In the genomic region with DNA sequence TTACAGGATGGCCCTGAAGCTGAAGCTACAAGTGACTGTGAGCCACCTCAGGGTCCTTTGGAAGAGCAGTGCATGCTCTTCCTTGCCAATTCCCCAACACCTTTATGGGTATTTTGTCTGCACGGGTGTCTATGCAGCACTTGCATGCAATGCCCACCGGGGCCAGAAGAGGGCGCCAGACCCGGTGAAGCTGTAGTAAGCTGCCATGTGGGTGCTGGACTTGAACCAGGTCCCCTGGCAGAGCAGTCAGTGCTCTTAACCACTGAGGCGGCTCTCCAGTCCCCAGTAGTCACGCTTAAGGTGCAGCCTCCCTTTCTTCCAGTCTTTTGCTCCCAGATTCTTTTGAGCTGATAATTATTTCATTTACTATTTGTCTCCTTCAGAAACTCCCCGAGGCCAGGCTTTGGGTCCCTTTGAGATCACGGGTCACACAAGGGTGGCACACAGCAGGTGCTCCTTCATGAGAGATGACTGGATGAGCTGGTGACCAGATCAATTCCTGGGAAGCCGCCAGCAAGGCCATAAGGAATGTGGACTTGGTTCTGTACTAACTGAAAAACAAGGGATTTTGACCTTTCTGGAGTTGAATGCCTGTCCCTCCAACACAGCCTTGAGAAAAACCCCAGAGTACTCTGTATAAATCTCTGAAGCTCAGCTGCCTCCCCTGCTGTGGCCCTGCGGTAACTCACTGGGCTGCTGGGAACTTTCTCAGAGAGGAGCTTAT, we compare ENCODE assay signal across 9 mouse cellular contexts. TPM values are rescaled to one million over a fixed set of nuclear protein-coding genes. Genes with fewer than 3 reads are reported as not detected.
DNase-seq lines count a peak whose midpoint lies in the region; ATAC-seq and TF ChIP-seq lines count a peak whose summit lies in the region.
"Had no signal": no experiment of that assay in that cellular context is flagged by ENCODE, and none has a peak within 500 bp of the region (broad histone marks: within the 10 kb centered on the region; RNA-seq: fewer than 3 reads in every experiment).

No protein-coding gene starts in this region.

- H3K9ac ChIP-seq in hindbrain, embryonic 11.5 days (ENCODE audit: low read depth, low read length), result no peak overlapping the region
- H3K9ac ChIP-seq in hindbrain, embryonic 16.5 days (ENCODE audit: low read depth, low read length), result no peak overlapping the region
- no peak overlapping the region for H3K9ac ChIP-seq in lung, embryonic 14.5 days

- no peak for TF ChIP-seq POLR2A in brain, embryonic 14.5 days (IDR thresholded peaks at IDR 0.05; ENCODE audit: borderline replicate concordance, extremely low read depth, insufficient read depth, insufficient read length, poor library complexity, severe bottlenecking)

- 79% methylated on average over 10 of the region's 10 CpGs for WGBS in hindbrain, embryonic 11.5 days
- 78% methylated on average over 10 of the region's 10 CpGs for WGBS in hindbrain, embryonic 16.5 days
- WGBS in lung, embryonic 14.5 days, result 78% methylated on average over 10 of the region's 10 CpGs

- no peak overlapping the region for H3K27ac ChIP-seq in hindbrain, embryonic 11.5 days (ENCODE audit: low read depth, low read length)
- no peak overlapping the region for H3K27ac ChIP-seq in hindbrain, embryonic 16.5 days (ENCODE audit: low read depth, low read length)
- H3K27ac ChIP-seq in lung, embryonic 14.5 days (ENCODE audit: low read depth), result no peak overlapping the region

- no peak for ATAC-seq in hindbrain, embryonic 11.5 days (ENCODE audit: low FRiP score)
- no peak for ATAC-seq in hindbrain, embryonic 16.5 days
- ATAC-seq in G1E (ENCODE audit: extremely low read depth, insufficient number of reproducible peaks, low FRiP score, poor library complexity, severe bottlenecking), result no peak
- no peak for ATAC-seq in lung, embryonic 14.5 days (ENCODE audit: insufficient read depth)
- ATAC-seq in frontal cortex, adult (ENCODE audit: low TSS enrichment), result no peak

- peak; percentile 46 for DNase-seq in hindbrain, embryonic 11.5 days (ENCODE audit: low spot score)
- DNase-seq in G1E (ENCODE audit: low spot score), result peak; percentile 37
- DNase-seq in brain, embryonic 14.5 days (ENCODE audit: low read depth), result no peak
- DNase-seq in lung, embryonic 14.5 days, result peak; percentile 37
- DNase-seq in testis, postnatal 14 days (ENCODE audit: low spot score), result peak; percentile 66
- no peak for DNase-seq in ovary, postnatal 10 days (ENCODE audit: low spot score)

- no peak overlapping the region for H3K4me2 ChIP-seq in hindbrain, embryonic 11.5 days (replicated peaks; ENCODE audit: low read depth, low read length)
- H3K4me2 ChIP-seq in hindbrain, embryonic 16.5 days (ENCODE audit: low read length), result no peak overlapping the region
- H3K4me2 ChIP-seq in lung, embryonic 14.5 days, result no peak overlapping the region

- H3K9me3 ChIP-seq in hindbrain, embryonic 11.5 days (ENCODE audit: control insufficient read depth, low read length), result no peaks in the 10 kb centered on the region
- no peaks in the 10 kb centered on the region for H3K9me3 ChIP-seq in hindbrain, embryonic 16.5 days (ENCODE audit: control insufficient read depth, low read length)
- H3K9me3 ChIP-seq in G1E (replicated peaks), result peaks cover 8% of the 10 kb centered on the region; the same call in 1 of the 2 replicates
- H3K9me3 ChIP-seq in lung, embryonic 14.5 days (ENCODE audit: low read depth, low read length), result no peaks in the 10 kb centered on the region

- no peaks in the 10 kb centered on the region for H3K4me1 ChIP-seq in hindbrain, embryonic 11.5 days (replicated peaks; ENCODE audit: control insufficient read depth, insufficient read depth, low read length)
- H3K4me1 ChIP-seq in hindbrain, embryonic 16.5 days (ENCODE audit: control insufficient read depth, insufficient read depth, low read depth, low read length), result no peaks in the 10 kb centered on the region
- H3K4me1 ChIP-seq in G1E (ENCODE audit: insufficient read depth, low read depth, low read length), result peaks cover 32% of the 10 kb centered on the region
- H3K4me1 ChIP-seq in lung, embryonic 14.5 days (ENCODE audit: insufficient read depth), result no peaks in the 10 kb centered on the region

- TF ChIP-seq CTCF in G1E (IDR thresholded peaks at IDR 0.05; ENCODE audit: low read depth, low read length), result peak; percentile 84
- peak; percentile 54 for TF ChIP-seq CTCF in brain, embryonic 14.5 days (IDR thresholded peaks at IDR 0.05; ENCODE audit: borderline replicate concordance, extremely low read depth, insufficient read depth, insufficient read length)
- peak; percentile 62 for TF ChIP-seq CTCF in lung, embryonic 14.5 days (IDR thresholded peaks at IDR 0.05; ENCODE audit: low read depth)

- H3K36me3 ChIP-seq in hindbrain, embryonic 11.5 days (ENCODE audit: control insufficient read depth, insufficient read depth, low read length), result no peaks in the 10 kb centered on the region
- no peaks in the 10 kb centered on the region for H3K36me3 ChIP-seq in hindbrain, embryonic 16.5 days (ENCODE audit: control insufficient read depth, insufficient read depth, low read length)
- H3K36me3 ChIP-seq in G1E (replicated peaks), result no peaks in the 10 kb centered on the region
- H3K36me3 ChIP-seq in lung, embryonic 14.5 days (ENCODE audit: insufficient read depth), result no peaks in the 10 kb centered on the region

- H3K27me3 ChIP-seq in hindbrain, embryonic 11.5 days (ENCODE audit: control insufficient read depth, insufficient read depth, low read length), result no peaks in the 10 kb centered on the region
- no peaks in the 10 kb centered on the region for H3K27me3 ChIP-seq in hindbrain, embryonic 16.5 days (replicated peaks; ENCODE audit: control insufficient read depth, insufficient read depth, low read length)
- H3K27me3 ChIP-seq in G1E (ENCODE audit: insufficient read depth, low read length), result no peaks in the 10 kb centered on the region
- H3K27me3 ChIP-seq in lung, embryonic 14.5 days (ENCODE audit: insufficient read depth, low read length), result no peaks in the 10 kb centered on the region

- no peak overlapping the region for H3K4me3 ChIP-seq in hindbrain, embryonic 11.5 days (ENCODE audit: low read depth, low read length)
- H3K4me3 ChIP-seq in hindbrain, embryonic 16.5 days (ENCODE audit: low read length), result no peak overlapping the region
- H3K4me3 ChIP-seq in G1E (ENCODE audit: low read depth, low read length), result peak overlapping the region; percentile 47; the same call in 1 of the 2 replicates
- no peak overlapping the region for H3K4me3 ChIP-seq in lung, embryonic 14.5 days (ENCODE audit: low read depth, low read length)

RNA-seq across cellular contexts. Expression of a gene that starts 6.9 kb away (rescaled TPM):
- 0.34 TPM in 1 of 2 replicates, not detected in the other for polyA plus RNA-seq in hindbrain, embryonic 11.5 days (2014; fragmentation: Nextera tagmentation; extraction: Ambion mirVana)
- polyA plus RNA-seq in hindbrain, embryonic 16.5 days (2015; fragmentation: Nextera tagmentation; extraction: Ambion mirVana), result not detected in 2 replicates
- total RNA-seq in G1E (2014; fragmentation: Nextera tagmentation) (0.73 TPM in 1 of 2 replicates, not detected in the other), G1E (2017) (not detected in 2 replicates)
- 0.23 and 0.29 TPM in 2 replicates for polyA plus RNA-seq in G1E (2012)
- not detected in 2 replicates for polyA plus RNA-seq in brain, embryonic 14.5 days (2012; rRNA removed)
- polyA plus RNA-seq in lung, embryonic 14.5 days (2014; fragmentation: Nextera tagmentation; extraction: Ambion mirVana), result 0.19 and 0.82 TPM in 2 replicates
- polyA plus RNA-seq: intestine, embryonic 14.5 days had no signal

RNA-seq across cellular contexts. Expression of a gene that starts 15.0 kb away (rescaled TPM):
- polyA plus RNA-seq in hindbrain, embryonic 11.5 days (2014; fragmentation: Nextera tagmentation; extraction: Ambion mirVana), result 81.7 and 94.8 TPM in 2 replicates
- 76.5 and 88.8 TPM in 2 replicates for polyA plus RNA-seq in hindbrain, embryonic 16.5 days (2015; fragmentation: Nextera tagmentation; extraction: Ambion mirVana)
- 47.3 and 66.3 TPM in 2 replicates for total RNA-seq in G1E (2014; fragmentation: Nextera tagmentation)
- total RNA-seq in G1E (2017), result 42.7 and 51.0 TPM in 2 replicates
- 91.6 and 123 TPM in 2 replicates for polyA plus RNA-seq in G1E (2012)
- 73.1 and 75.8 TPM in 2 replicates for polyA plus RNA-seq in brain, embryonic 14.5 days (2012; rRNA removed)
- polyA plus RNA-seq in lung, embryonic 14.5 days (2014; fragmentation: Nextera tagmentation; extraction: Ambion mirVana), result 89.4 and 91.5 TPM in 2 replicates

RNA-seq across cellular contexts. Expression of a gene that starts 21.7 kb away (rescaled TPM):
- 0.03 TPM in 1 of 2 replicates, not detected in the other for polyA plus RNA-seq in hindbrain, embryonic 11.5 days (2014; fragmentation: Nextera tagmentation; extraction: Ambion mirVana)
- polyA plus RNA-seq in hindbrain, embryonic 16.5 days (2015; fragmentation: Nextera tagmentation; extraction: Ambion mirVana), result 2.4 TPM in 2 replicates
- not detected in 2 replicates for total RNA-seq in G1E (2014; fragmentation: Nextera tagmentation)
- total RNA-seq in G1E (2017), result 0.11 and 0.12 TPM in 2 replicates
- not detected in 2 replicates for polyA plus RNA-seq in G1E (2012)
- polyA plus RNA-seq in brain, embryonic 14.5 days (2012; rRNA removed), result 0.69 and 0.98 TPM in 2 replicates
- 0.37 TPM in 1 of 2 replicates, not detected in the other for polyA plus RNA-seq in lung, embryonic 14.5 days (2014; fragmentation: Nextera tagmentation; extraction: Ambion mirVana)

Comparison
In these comparisons a context has a peak if more than half of its experiments do, and no peak if none do; other contexts are left out.
1. DNase-seq: peak in hindbrain, embryonic 11.5 days (single experiment), G1E (single experiment), lung, embryonic 14.5 days (single experiment) and testis, postnatal 14 days (single experiment); none in brain, embryonic 14.5 days (single experiment) and ovary, postnatal 10 days (single experiment).
2. Peak in every context shown above with its lines, with median percentiles within 50 percentile points of each other: CTCF ChIP-seq.